Mouse (Mus musculus) midbrain, embryonic 11.5 days (tissue): ENCODE results near the gene Trmt1l. TPM values are rescaled to one million over a fixed set of nuclear protein-coding genes. Genes with fewer than 3 reads are reported as not detected.
A peak's percentile ranks its signal among the peaks of the same experiment; 100 is the strongest.

ENCODE experiments used
- ATAC-seq: fragments of 200-750 bp; cut with Nextera tagmentation; 2 replicates; pipeline ENCODE4 v1.8.0; 2017; ENCODE audit warnings: moderate TSS enrichment, moderate library complexity; ENCODE audit not compliant: low FRiP score
- DNase-seq: peaks from one replicate; pipeline ENCODE4 v3.0.0; 2015; ENCODE audit warnings: low spot score; ENCODE audit errors: missing footprints
- H3K27ac ChIP-seq: fragments of 300-500 bp; sonication (generic); 2 replicates; pipeline ENCODE4 v1.5.1; 2014; ENCODE audit warnings: low read depth, low read length
- H3K27me3 ChIP-seq: fragments of 300-500 bp; sonication (generic); 2 replicates; pipeline ENCODE4 v1.6.1; 2014; ENCODE audit warnings: mild to moderate bottlenecking, low read length, moderate library complexity, mixed read lengths; ENCODE audit not compliant: control insufficient read depth, insufficient read depth
- H3K36me3 ChIP-seq: fragments of 300-500 bp; sonication (generic); 2 replicates; pipeline ENCODE4 v1.6.1; 2014; ENCODE audit warnings: mild to moderate bottlenecking, low read length, moderate library complexity, mixed read lengths; ENCODE audit not compliant: control insufficient read depth, insufficient read depth
- H3K4me1 ChIP-seq: fragments of 300-500 bp; sonication (generic); 2 replicates; pipeline ENCODE4 v1.6.1; 2014; ENCODE audit warnings: low read length; ENCODE audit not compliant: control insufficient read depth, insufficient read depth
- H3K4me2 ChIP-seq: fragments of 300-500 bp; sonication (generic); 2 replicates; pipeline ENCODE4 v1.6.1; 2014; ENCODE audit warnings: mild to moderate bottlenecking, moderate library complexity
- H3K4me3 ChIP-seq: fragments of 300-500 bp; sonication (generic); 2 replicates; pipeline ENCODE4 v1.5.1; 2014; ENCODE audit warnings: low read depth, low read length
- H3K9ac ChIP-seq: fragments of 300-500 bp; sonication (generic); 2 replicates; pipeline ENCODE4 v1.6.1; 2014; ENCODE audit warnings: low read length
- H3K9me3 ChIP-seq: fragments of 300-500 bp; sonication (generic); 2 replicates; pipeline ENCODE4 v1.6.1; 2016; ENCODE audit warnings: low read length; ENCODE audit not compliant: control insufficient read depth
- WGBS: fragments of 180-500 bp; shearing (Covaris S2); extraction: QIAGEN DNeasy Blood & Tissue Kit; methylation state at CpG from one replicate; pipeline ENCODE4 v1.1.7; 2014; 5-methylcytosine and 5-hydroxymethylcytosine counted together
- polyA plus RNA-seq: library from polyadenylated mRNA; unstranded; fragments of >200 nt; fragmentation: Nextera tagmentation; extraction: Ambion mirVana; gene quantifications from 2 replicates; pipeline ENCODE4 v1.2.1, GENCODE M21; 2014

Gene Trmt1l
- polyA plus RNA-seq = 54.3 and 56.7 TPM in 2 replicates

- WGBS = under 1% methylated on average over 74 of the region's 74 CpGs
Observed at GRCm38 (mm10) chr1:151428263-151429221, at the start of gene Trmt1l, which contains the start of gene Swt1. Gene Trmt1l (plus strand): TSS chr1:151428542. Gene Swt1 (minus strand): TSS chr1:151428455.

GRCm38 (mm10) chr1:151390029-151390428 lies 38.3 kb upstream of the Trmt1l start:
- no peak overlapping the region for H3K27ac ChIP-seq
- H3K4me1 ChIP-seq = no peaks in the 10 kb centered on the region
- H3K36me3 ChIP-seq = no peaks in the 10 kb centered on the region
- no peaks in the 10 kb centered on the region for H3K9me3 ChIP-seq
- no peaks in the 10 kb centered on the region for H3K27me3 ChIP-seq
- H3K4me2 ChIP-seq = no peak overlapping the region
- H3K4me3 ChIP-seq = no peak overlapping the region
- H3K9ac ChIP-seq = no peak overlapping the region
- WGBS = 91% methylated on average over 1 of the region's 1 CpGs
- DNase-seq = no peak
- no peak for ATAC-seq

More at GRCm38 (mm10) chr1:151428263-151429221, at the start of gene Trmt1l, which contains the start of gene Swt1:
- H3K4me3 ChIP-seq = peak within 1 kb of the TSS; percentile 85
- H3K27me3 ChIP-seq = no peaks in the 10 kb centered on the region
- ATAC-seq = peak; percentile 99
- H3K9me3 ChIP-seq = no peaks in the 10 kb centered on the region
- peak within 1 kb of the TSS; percentile 93 for H3K27ac ChIP-seq
- H3K4me1 ChIP-seq = peaks cover 13% of the 10 kb centered on the region
- peak within 1 kb of the TSS; percentile 96 for H3K9ac ChIP-seq
- H3K36me3 ChIP-seq = no peaks in the 10 kb centered on the region
- DNase-seq = peak; percentile 99
- H3K4me2 ChIP-seq = peak within 1 kb of the TSS; percentile 53

GRCm38 (mm10) chr1:151409827-151410226 lies 18.5 kb upstream of the Trmt1l start:
- H3K9ac ChIP-seq = no peak overlapping the region
- H3K9me3 ChIP-seq = no peaks in the 10 kb centered on the region
- 87% methylated on average over 3 of the region's 3 CpGs for WGBS
- no peak overlapping the region for H3K27ac ChIP-seq
- no peak overlapping the region for H3K4me3 ChIP-seq
- no peak for ATAC-seq
- H3K27me3 ChIP-seq = no peaks in the 10 kb centered on the region
- H3K4me1 ChIP-seq = no peaks in the 10 kb centered on the region
- no peak for DNase-seq
- no peak overlapping the region for H3K4me2 ChIP-seq
- peaks cover 4% of the 10 kb centered on the region for H3K36me3 ChIP-seq

- WGBS = 85% methylated on average over 3 of the region's 3 CpGs
- Histone ChIP-seq H3K9me3 (no peaks in the 10 kb centered on the region), H3K4me1 (peaks cover 4% of the 10 kb centered on the region), H3K27ac (no peak overlapping the region), H3K27me3 (no peaks in the 10 kb centered on the region), H3K36me3 (0 out of 2 replicates have a peak, but pooled peaks cover 2% of the 10 kb centered on the region), H3K4me2 (no peak overlapping the region), H3K9ac (no peak overlapping the region), H3K4me3 (no peak overlapping the region)
- ATAC-seq = no peak
- no peak for DNase-seq
Observed at GRCm38 (mm10) chr1:151422178-151422577, 6.2 kb upstream of the Trmt1l start.

- Histone ChIP-seq H3K36me3 (no peaks in the 10 kb centered on the region), H3K4me3 (peak overlapping the region; percentile 85), H3K27me3 (no peaks in the 10 kb centered on the region), H3K9me3 (no peaks in the 10 kb centered on the region), H3K4me1 (peaks cover 13% of the 10 kb centered on the region), H3K27ac (no peak overlapping the region), H3K4me2 (peak overlapping the region; percentile 53), H3K9ac (peak overlapping the region; percentile 79)
- ATAC-seq (no peak), DNase-seq (peak; percentile 88)
- 32% methylated on average over 7 of the region's 7 CpGs for WGBS
Observed at GRCm38 (mm10) chr1:151426947-151427600, 1.3 kb upstream of the Trmt1l start.

- DNase-seq (no peak), ATAC-seq (peak; percentile 80)
- no peaks in the 10 kb centered on the region for H3K36me3 ChIP-seq
- peak overlapping the region; percentile 85 for H3K4me3 ChIP-seq
- peak overlapping the region; percentile 40; the same call in 1 of the 2 replicates for H3K27ac ChIP-seq
- no peaks in the 10 kb centered on the region for H3K27me3 ChIP-seq
- no peaks in the 10 kb centered on the region for H3K9me3 ChIP-seq
- H3K4me2 ChIP-seq = peak overlapping the region; percentile 53
- peak overlapping the region; percentile 79 for H3K9ac ChIP-seq
- WGBS = under 1% methylated on average over 26 of the region's 26 CpGs
- H3K4me1 ChIP-seq = peaks cover 13% of the 10 kb centered on the region
Observed at GRCm38 (mm10) chr1:151427888-151428262, 467 bp upstream of the Trmt1l start.

- 53% methylated on average over 9 of the region's 9 CpGs for WGBS
Observed at GRCm38 (mm10) chr1:151429316-151429715, 974 bp downstream of the Trmt1l start.

GRCm38 (mm10) chr1:151435431-151435830 lies 7.1 kb downstream of the Trmt1l start:
- Histone ChIP-seq H3K27ac (no peak overlapping the region), H3K36me3 (peaks cover 12% of the 10 kb centered on the region), H3K27me3 (no peaks in the 10 kb centered on the region), H3K9ac (no peak overlapping the region), H3K4me1 (no peaks in the 10 kb centered on the region), H3K4me2 (no peak overlapping the region), H3K4me3 (no peak overlapping the region), H3K9me3 (no peaks in the 10 kb centered on the region)
- ATAC-seq (no peak), DNase-seq (peak; percentile 21)
- 93% methylated on average over 6 of the region's 6 CpGs for WGBS

More at GRCm38 (mm10) chr1:151429316-151429715, 974 bp downstream of the Trmt1l start:
- Histone ChIP-seq H3K9ac (peak overlapping the region; percentile 96), H3K4me2 (peak overlapping the region; percentile 45), H3K27me3 (no peaks in the 10 kb centered on the region), H3K27ac (peak overlapping the region; percentile 93; the same call in 1 of the 2 replicates), H3K4me3 (peak overlapping the region; percentile 85), H3K9me3 (no peaks in the 10 kb centered on the region), H3K4me1 (peaks cover 13% of the 10 kb centered on the region), H3K36me3 (peaks cover 2% of the 10 kb centered on the region; the same call in 1 of the 2 replicates)
- DNase-seq = peak; percentile 89
- no peak for ATAC-seq
